Mouse (Mus musculus): Measurements from ENCODE around the gene Slc39a13.
"Not testable (repeated sequence)": the region's sequence is repeated elsewhere in the genome, so short reads cannot be mapped to it uniquely, and the experiment has no call there.

Slc39a13 gene

GRCm38 (mm10) chr2:91023131-91023530 lies 47.1 kb downstream of the Slc39a13 start:
- DNase-seq = no peak

DNA sequence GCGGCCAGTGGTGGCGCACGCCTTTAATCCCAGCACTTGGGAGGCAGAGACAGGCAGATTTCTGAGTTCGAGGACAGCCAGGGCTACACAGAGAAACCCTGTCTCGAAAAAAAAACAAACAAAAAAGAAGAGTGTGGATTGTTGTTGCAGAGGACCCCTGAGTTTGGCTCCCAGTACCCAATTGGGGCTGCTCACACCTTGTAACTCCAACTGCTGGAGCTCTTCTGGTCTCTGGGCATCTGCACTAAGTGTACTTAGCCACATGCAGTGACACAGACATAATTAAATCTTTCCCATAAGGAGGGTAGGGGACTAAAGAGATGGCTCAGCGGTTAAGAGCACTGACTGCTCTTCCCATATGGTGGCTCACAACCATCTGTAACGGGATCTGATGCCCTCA lies 48.0 kb downstream of the Slc39a13 start:
- DNase-seq = not testable (repeated sequence)

DNA sequence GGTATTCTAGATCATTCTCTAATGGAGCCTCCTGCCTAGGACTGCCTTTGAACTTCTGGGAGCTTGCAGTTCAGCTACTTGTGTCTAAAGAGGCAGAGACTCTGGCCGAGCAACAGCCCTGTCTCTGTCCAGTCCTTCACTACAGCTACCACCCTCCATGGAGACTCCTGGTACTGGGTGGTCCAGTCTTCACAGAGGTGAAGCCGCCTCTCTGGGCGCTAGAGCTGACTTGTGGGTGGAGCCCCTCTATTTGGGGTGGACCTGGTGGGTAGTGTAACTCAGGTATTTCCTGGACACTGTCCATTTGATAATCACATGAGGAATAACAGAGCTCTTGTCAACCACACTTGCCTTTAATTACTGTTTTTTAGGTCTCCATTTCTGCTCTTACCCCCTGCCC lies 50.3 kb downstream of the Slc39a13 start:
- DNase-seq = no peak

DNA sequence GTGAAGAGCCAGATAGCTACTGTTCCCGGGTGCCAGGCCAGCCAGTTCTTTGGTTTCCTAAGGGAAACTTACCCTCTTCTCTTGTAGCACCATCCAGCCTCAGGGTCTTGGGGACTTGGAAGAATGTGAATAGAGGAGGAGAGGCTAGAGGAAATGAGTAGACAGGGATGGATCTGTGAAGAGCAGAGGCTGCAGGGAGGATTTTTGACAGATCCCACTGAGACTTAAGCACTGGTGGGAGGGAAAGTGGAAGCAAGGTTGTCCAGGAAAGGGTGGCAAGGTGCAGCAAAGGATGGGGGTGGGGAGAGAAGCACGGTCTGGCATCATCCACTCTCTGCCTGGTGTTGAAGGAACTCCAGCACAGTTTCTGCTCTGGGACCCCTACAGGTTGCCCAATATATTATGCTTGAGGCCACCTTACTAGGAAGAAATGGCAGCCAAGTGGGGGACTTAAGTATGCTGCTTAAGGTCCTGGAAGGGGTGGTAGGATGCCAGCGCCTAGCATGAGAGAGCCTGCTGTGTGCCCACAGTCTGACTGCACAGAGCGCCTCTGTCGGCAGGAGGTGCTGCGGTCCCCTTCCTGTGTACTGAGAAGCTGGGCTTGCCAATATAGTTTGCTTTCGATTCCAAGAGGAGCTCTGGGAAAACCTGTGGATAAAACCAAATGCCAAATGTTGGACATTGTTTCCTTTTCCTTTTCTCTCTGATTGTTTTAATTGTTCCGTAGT lies 52.0 kb downstream of the Slc39a13 start:
- DNase-seq = peak; percentile 46

- DNase-seq = peak; percentile 70
Measured at GRCm38 (mm10) chr2:91015386-91015785, 54.8 kb downstream of the Slc39a13 start.

DNA sequence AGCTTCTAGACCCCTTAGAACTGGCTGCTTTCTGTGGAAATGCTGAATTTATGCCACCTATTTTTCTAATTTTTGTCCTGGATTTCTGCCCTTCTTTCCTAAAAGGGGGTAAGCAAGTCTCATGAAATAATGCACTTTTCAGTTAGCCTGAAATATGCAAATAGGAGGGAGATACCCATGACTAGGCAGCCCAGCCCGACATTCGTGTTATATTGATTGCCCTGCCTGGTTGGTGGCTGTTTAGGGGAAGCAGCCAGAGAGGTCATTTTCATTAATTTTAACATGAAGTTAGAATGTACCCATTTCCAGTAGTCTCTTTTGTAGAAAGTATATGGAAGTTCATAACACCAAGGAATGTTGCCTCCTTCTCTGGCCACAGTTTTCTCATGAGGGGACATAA lies 56.3 kb downstream of the Slc39a13 start:
- no peak for DNase-seq
